Mouse (Mus musculus) bone marrow, adult 2 months (tissue): ENCODE measurements around the gene Mrpl4.

ENCODE experiments used
- CTCF ChIP-seq: fragments of 200-500 bp; IDR thresholded peaks from 2 replicates; pipeline ENCODE4 v1.5.1; 2011; ENCODE audit warnings: low read length, control low read depth; ENCODE audit not compliant: control insufficient read depth, insufficient read depth
- POLR2A ChIP-seq: fragments of 200-500 bp; IDR thresholded peaks from 2 replicates; pipeline ENCODE4 v1.6.1; 2011; ENCODE audit warnings: low read depth, mild to moderate bottlenecking, control low read depth, low read length, borderline replicate concordance; ENCODE audit not compliant: control insufficient read depth

- TF ChIP-seq CTCF (no peak), POLR2A (no peak)
These were observed 18.8 kb downstream of the Mrpl4 start for GRCm38 (mm10) chr9:21021363-21021762.
